Mouse (Mus musculus): ENCODE measurements around the gene Slc43a2. TPM values are rescaled to one million over a fixed set of nuclear protein-coding genes. Genes with fewer than 3 reads are reported as not detected.

Gene Slc43a2
- polyA plus RNA-seq, 1 experiment from 2014 or later: 4.3 TPM

DNA sequence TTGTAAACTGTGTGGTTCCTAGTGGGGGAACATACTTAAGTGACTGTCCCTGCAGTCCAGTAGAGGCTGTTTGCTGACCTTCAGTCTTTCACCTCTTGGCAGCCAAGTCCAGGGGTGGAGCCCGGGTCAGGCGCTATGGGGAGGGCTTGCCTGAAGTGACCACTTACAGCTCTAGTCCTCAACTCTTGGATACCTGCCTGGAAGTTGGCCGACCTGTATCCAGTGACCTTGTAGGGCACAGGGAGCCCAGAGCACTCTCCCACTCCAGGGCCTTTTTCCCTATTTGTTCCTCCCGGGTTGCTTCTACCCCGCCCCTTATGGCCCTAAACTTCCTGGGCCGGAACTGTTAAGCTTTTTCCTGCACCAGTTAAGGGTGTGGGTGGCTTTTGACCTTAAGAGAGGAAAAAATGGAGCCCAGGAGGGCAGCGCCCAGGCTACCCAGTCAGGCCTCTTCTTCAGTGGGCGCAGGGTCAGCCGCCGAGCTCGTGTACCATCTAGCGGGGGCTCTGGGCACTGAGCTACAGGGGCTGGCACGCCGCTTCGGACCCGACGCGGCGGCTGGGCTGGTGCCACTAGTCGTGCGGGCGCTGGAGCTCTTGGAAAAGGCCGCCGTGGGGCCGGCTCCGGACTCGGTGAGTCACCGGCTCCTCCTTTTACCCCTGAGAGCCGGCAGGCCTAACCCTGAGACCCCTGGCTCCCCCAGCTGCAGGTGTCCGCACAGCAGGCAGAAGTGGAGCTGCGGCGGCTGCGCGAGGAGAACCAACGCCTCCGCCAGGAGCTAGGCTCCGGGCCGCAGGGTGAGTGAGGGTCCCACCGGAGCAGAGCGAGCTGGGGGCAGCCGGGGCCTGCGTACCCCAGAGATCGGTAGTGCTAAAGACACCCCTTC is 21.5 kb upstream of the Slc43a2 start, which contains the start of gene Rilp:
Gene Rilp, plus strand, starts transcription at position 354 of the 886 bp plus-strand sequence.
- Histone ChIP-seq H3K27me3 (ENCODE audit: control insufficient read depth, insufficient read depth, low read length) (no peaks in the 10 kb centered on the region), H3K36me3 (ENCODE audit: control insufficient read depth, insufficient read depth) (peaks cover 32% of the 10 kb centered on the region), H3K27ac (ENCODE audit: low read length) (peak within 1 kb of the TSS; percentile 96), H3K9me3 (replicated peaks; ENCODE audit: control insufficient read depth, low read length) (no peaks in the 10 kb centered on the region), H3K4me2 (ENCODE audit: low read depth, low read length) (peak within 1 kb of the TSS; percentile 89), H3K4me3 (ENCODE audit: low read length) (peak within 1 kb of the TSS; percentile 65), H3K9ac (ENCODE audit: low read length) (peak within 1 kb of the TSS; percentile 84), H3K4me1 (ENCODE audit: control insufficient read depth, insufficient read depth, low read length) (peaks cover 13% of the 10 kb centered on the region)
- WGBS: 2% methylated on average over 43 of the region's 43 CpGs
- ATAC-seq (replicated peaks; ENCODE audit: extremely low read depth, insufficient read depth, low FRiP score): peak; percentile 64

DNA sequence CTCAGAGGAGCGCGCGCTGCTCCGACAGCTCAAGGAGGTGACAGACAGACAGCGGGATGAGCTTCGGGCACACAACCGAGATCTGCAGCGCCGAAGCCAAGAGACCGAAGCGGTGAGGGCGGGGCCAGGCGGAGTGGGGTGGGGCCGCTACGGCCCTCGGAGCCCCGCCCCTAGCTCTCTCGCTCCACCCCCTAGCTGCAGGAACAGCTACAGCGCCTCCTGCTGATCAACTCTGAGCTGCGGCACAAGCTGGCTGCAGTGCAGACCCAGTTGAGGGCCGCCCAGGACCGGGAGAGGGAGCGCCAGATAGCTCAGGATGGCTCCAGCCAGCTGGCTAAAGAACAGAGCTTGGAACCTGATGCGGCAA is 20.9 kb upstream of the Slc43a2 start:
- H3K36me3 ChIP-seq (ENCODE audit: control insufficient read depth, insufficient read depth): peaks cover 34% of the 10 kb centered on the region
- H3K27ac ChIP-seq (ENCODE audit: low read length): peak overlapping the region; percentile 96
- H3K27me3 ChIP-seq (ENCODE audit: control insufficient read depth, insufficient read depth, low read length): no peaks in the 10 kb centered on the region
- peaks cover 13% of the 10 kb centered on the region for H3K4me1 ChIP-seq (ENCODE audit: control insufficient read depth, insufficient read depth, low read length)
- 3% methylated on average over 24 of the region's 24 CpGs for WGBS
- H3K9me3 ChIP-seq (replicated peaks; ENCODE audit: control insufficient read depth, low read length): no peaks in the 10 kb centered on the region
- H3K9ac ChIP-seq (ENCODE audit: low read length): peak overlapping the region; percentile 84
- peak overlapping the region; percentile 89 for H3K4me2 ChIP-seq (ENCODE audit: low read depth, low read length)
- peak overlapping the region; percentile 65 for H3K4me3 ChIP-seq (ENCODE audit: low read length)
- ATAC-seq (replicated peaks; ENCODE audit: extremely low read depth, insufficient read depth, low FRiP score): peak; percentile 85

DNA sequence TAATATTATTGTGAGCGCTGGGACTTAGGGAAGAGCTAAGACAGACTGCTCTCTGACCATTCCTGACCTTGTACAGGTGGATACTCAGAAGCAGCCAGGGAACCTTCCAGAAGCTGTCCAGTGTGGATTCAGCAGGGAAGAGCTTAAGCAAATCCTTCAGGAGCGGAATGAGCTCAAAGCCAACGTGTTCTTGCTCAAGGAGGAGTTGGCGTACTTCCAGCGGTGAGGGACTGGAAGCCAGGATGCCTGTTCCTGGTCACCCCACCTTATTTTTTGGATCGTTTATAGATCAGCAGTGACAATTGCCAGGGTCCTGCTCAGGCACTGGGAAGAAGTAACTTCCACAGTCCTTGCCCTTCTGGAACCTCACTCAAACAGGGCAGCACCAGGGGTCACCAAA is 20.3 kb upstream of the Slc43a2 start:
- ATAC-seq (replicated peaks; ENCODE audit: extremely low read depth, insufficient read depth, low FRiP score): no peak
- H3K4me2 ChIP-seq (ENCODE audit: low read depth, low read length): peak overlapping the region; percentile 89

DNA sequence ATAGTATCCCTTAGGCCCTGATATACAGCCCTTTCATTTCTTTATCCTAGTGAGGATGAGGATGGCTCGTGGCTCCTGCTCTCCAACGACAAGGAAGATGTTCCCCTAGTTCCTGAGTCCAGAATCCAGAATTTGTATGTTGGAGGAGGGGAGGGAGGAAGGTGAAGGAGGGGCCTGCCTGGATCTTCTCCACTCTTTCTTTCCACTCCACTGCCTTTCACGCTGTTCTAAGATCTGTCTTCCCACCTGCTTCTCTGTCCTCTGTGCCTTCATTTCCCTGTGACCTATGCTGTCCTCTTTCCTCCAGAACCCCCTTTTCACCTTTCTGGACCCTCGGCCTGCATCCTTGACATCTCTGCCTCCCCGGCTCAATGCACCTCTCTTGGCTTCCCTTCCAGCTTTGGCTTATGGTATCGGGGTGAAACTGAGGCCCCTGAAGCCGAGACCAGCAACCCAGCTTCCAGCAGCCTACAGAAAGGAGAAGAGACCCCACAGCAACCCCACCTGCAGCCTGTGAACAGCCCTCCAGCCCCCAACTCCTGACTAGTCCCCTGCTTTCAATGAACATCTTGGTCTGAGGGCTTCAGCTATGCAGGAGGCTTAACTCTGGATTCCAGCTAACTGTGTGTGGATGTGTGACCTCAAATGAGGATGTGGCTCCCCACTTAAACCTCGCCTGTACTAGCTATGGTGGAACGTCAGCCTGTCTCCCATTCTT is 19.0 kb upstream of the Slc43a2 start:
- H3K4me2 ChIP-seq (ENCODE audit: low read depth, low read length): no peak overlapping the region
- peaks cover 13% of the 10 kb centered on the region for H3K4me1 ChIP-seq (ENCODE audit: control insufficient read depth, insufficient read depth, low read length)
- H3K36me3 ChIP-seq (ENCODE audit: control insufficient read depth, insufficient read depth): peaks cover 26% of the 10 kb centered on the region
- no peak for ATAC-seq (replicated peaks; ENCODE audit: extremely low read depth, insufficient read depth, low FRiP score)
- no peak overlapping the region for H3K9ac ChIP-seq (ENCODE audit: low read length)
- 79% methylated on average over 9 of the region's 9 CpGs for WGBS
- no peaks in the 10 kb centered on the region for H3K9me3 ChIP-seq (replicated peaks; ENCODE audit: control insufficient read depth, low read length)
- H3K27me3 ChIP-seq (ENCODE audit: control insufficient read depth, insufficient read depth, low read length): no peaks in the 10 kb centered on the region
- no peak overlapping the region for H3K4me3 ChIP-seq (ENCODE audit: low read length)
- H3K27ac ChIP-seq (ENCODE audit: low read length): no peak overlapping the region

More for the DNA sequence above, 20.3 kb upstream of the Slc43a2 start:
- no peaks in the 10 kb centered on the region for H3K27me3 ChIP-seq (ENCODE audit: control insufficient read depth, insufficient read depth, low read length)
- peaks cover 13% of the 10 kb centered on the region for H3K4me1 ChIP-seq (ENCODE audit: control insufficient read depth, insufficient read depth, low read length)
- H3K36me3 ChIP-seq (ENCODE audit: control insufficient read depth, insufficient read depth): peaks cover 29% of the 10 kb centered on the region
- no peak overlapping the region for H3K4me3 ChIP-seq (ENCODE audit: low read length)
- no peaks in the 10 kb centered on the region for H3K9me3 ChIP-seq (replicated peaks; ENCODE audit: control insufficient read depth, low read length)
- WGBS: 76% methylated on average over 6 of the region's 6 CpGs
- H3K9ac ChIP-seq (ENCODE audit: low read length): no peak overlapping the region
- peak overlapping the region; percentile 8 for H3K27ac ChIP-seq (ENCODE audit: low read length)

DNA sequence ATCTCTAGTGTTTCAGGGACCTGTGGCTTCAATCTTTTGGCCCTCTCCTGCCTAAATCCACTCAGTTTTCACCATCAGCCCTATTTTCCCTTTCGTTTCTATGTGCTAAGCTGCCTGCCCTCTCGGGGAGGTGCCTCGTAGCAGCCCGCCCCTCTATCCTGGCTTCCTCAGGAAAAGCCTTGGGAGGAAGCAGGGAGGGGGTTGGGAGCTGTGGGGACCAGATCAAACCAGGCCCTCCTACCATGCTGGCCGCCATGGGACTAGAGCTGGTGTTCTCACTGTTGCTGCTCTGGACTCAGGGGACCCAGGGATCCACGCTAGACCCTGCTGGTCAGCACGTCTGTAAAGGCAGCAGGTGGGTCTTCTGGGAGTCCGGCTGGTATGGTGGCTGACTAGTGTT is 18.2 kb upstream of the Slc43a2 start, which contains the start of gene Scarf1:
Gene Scarf1, plus strand, starts transcription at position 205 of the 400 bp plus-strand sequence.
- Histone ChIP-seq H3K4me1 (ENCODE audit: control insufficient read depth, insufficient read depth, low read length) (peaks cover 13% of the 10 kb centered on the region), H3K9ac (ENCODE audit: low read length) (peak within 1 kb of the TSS; percentile 37), H3K36me3 (ENCODE audit: control insufficient read depth, insufficient read depth) (peaks cover 17% of the 10 kb centered on the region), H3K27me3 (ENCODE audit: control insufficient read depth, insufficient read depth, low read length) (no peaks in the 10 kb centered on the region), H3K9me3 (replicated peaks; ENCODE audit: control insufficient read depth, low read length) (no peaks in the 10 kb centered on the region), H3K4me3 (ENCODE audit: low read length) (peak within 1 kb of the TSS; percentile 43), H3K27ac (ENCODE audit: low read length) (peak within 1 kb of the TSS; percentile 34), H3K4me2 (ENCODE audit: low read depth, low read length) (peak within 1 kb of the TSS; percentile 57)
- no peak for ATAC-seq (replicated peaks; ENCODE audit: extremely low read depth, insufficient read depth, low FRiP score)
- WGBS: 54% methylated on average over 8 of the region's 8 CpGs

DNA sequence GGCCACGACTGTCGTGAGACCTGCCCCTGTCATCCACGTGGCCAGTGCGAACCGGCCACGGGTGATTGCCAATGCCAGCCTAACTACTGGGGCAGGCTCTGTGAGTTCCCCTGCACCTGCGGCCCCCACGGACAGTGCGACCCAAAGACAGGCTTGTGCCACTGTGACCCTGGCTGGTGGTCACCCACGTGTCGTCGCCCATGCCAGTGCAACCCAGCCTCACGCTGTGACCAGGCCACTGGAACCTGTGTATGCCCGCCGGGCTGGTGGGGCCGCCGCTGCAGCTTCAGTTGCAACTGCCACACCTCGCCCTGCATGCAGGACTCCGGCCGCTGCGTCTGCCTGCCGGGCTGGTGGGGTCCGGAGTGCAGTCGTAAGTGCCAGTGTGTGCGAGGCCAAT is 16.3 kb upstream of the Slc43a2 start:
- Histone ChIP-seq H3K36me3 (ENCODE audit: control insufficient read depth, insufficient read depth) (peaks cover 7% of the 10 kb centered on the region), H3K4me2 (ENCODE audit: low read depth, low read length) (no peak overlapping the region), H3K27me3 (ENCODE audit: control insufficient read depth, insufficient read depth, low read length) (no peaks in the 10 kb centered on the region), H3K9ac (ENCODE audit: low read length) (no peak overlapping the region), H3K27ac (ENCODE audit: low read length) (no peak overlapping the region), H3K4me3 (ENCODE audit: low read length) (no peak overlapping the region), H3K9me3 (replicated peaks; ENCODE audit: control insufficient read depth, low read length) (no peaks in the 10 kb centered on the region), H3K4me1 (ENCODE audit: control insufficient read depth, insufficient read depth, low read length) (no peaks in the 10 kb centered on the region)
- ATAC-seq (replicated peaks; ENCODE audit: extremely low read depth, insufficient read depth, low FRiP score): no peak
- 88% methylated on average over 25 of the region's 25 CpGs for WGBS

DNA sequence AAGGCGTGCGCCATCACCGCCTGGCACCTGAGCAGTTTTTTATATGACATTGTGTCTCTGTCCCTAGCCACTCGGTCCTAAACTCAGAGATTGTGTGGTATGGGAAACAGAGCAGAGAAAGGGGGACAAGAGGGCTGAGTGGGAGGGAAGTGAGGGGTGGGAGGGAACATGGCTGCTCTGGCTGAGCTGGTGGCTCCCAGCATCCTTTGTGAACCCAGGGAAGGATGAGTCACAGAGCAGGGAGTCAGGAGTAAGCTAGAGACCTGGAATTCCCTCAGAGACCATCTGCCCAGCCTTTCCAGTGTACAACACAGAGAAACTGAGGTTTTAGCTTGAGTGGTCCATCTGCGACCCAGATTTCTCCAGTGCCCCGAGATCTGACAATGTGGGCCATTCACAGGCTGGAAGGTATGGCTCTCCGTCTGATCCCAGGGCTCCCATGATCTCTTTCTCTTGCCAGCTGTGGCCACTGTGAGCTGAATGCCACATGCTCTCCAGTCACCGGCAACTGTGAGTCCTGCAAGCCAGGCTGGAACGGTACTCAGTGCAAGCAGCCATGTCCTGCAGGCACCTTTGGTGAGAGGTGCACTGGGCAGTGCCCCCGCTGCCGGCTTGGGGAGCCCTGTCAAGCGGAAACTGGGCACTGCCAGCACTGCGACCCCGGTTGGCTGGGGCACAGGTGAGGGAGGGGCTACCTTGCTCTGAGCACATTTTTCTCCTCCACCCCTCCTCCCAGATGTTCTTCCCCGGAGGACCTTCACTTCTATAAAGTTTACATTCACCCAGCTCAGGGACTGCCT is 11.5 kb upstream of the Slc43a2 start:
- ATAC-seq (replicated peaks; ENCODE audit: extremely low read depth, insufficient read depth, low FRiP score): no peak
- no peak overlapping the region for H3K9ac ChIP-seq (ENCODE audit: low read length)
- peaks cover 7% of the 10 kb centered on the region for H3K36me3 ChIP-seq (ENCODE audit: control insufficient read depth, insufficient read depth)
- no peak overlapping the region for H3K4me2 ChIP-seq (ENCODE audit: low read depth, low read length)
- 73% methylated on average over 15 of the region's 15 CpGs for WGBS
- no peaks in the 10 kb centered on the region for H3K27me3 ChIP-seq (ENCODE audit: control insufficient read depth, insufficient read depth, low read length)
- H3K4me3 ChIP-seq (ENCODE audit: low read length): no peak overlapping the region
- no peaks in the 10 kb centered on the region for H3K9me3 ChIP-seq (replicated peaks; ENCODE audit: control insufficient read depth, low read length)
- H3K27ac ChIP-seq (ENCODE audit: low read length): no peak overlapping the region
- no peaks in the 10 kb centered on the region for H3K4me1 ChIP-seq (ENCODE audit: control insufficient read depth, insufficient read depth, low read length)

DNA sequence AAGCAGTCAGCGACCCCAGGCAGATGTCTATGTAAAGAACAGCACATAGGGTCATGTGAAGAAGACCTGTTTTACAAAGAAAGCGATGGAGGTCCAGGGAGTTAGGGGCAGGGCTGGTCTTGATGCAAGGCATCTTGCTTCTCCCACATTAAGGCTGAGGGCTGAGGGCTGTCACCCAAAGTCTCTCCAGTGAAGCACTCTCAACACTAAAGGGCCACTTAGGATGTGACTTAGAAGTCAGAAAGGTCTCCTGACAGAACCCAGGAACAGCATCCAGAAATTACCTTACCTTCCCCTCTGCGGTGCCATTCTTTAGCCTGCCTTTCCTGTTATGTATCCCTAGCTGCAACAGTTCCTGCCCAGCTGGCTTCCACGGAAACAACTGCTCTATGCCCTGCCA is 9.9 kb upstream of the Slc43a2 start:
- Histone ChIP-seq H3K27ac (ENCODE audit: low read length) (no peak overlapping the region), H3K27me3 (ENCODE audit: control insufficient read depth, insufficient read depth, low read length) (no peaks in the 10 kb centered on the region), H3K4me3 (ENCODE audit: low read length) (no peak overlapping the region), H3K9ac (ENCODE audit: low read length) (no peak overlapping the region), H3K4me2 (ENCODE audit: low read depth, low read length) (no peak overlapping the region), H3K4me1 (ENCODE audit: control insufficient read depth, insufficient read depth, low read length) (no peaks in the 10 kb centered on the region), H3K36me3 (ENCODE audit: control insufficient read depth, insufficient read depth) (peaks cover 2% of the 10 kb centered on the region), H3K9me3 (replicated peaks; ENCODE audit: control insufficient read depth, low read length) (no peaks in the 10 kb centered on the region)
- WGBS: 80% methylated on average over 4 of the region's 4 CpGs
- no peak for ATAC-seq (replicated peaks; ENCODE audit: extremely low read depth, insufficient read depth, low FRiP score)
